18 mouse cellular contexts compared by ENCODE assay signal in the genomic region with DNA sequence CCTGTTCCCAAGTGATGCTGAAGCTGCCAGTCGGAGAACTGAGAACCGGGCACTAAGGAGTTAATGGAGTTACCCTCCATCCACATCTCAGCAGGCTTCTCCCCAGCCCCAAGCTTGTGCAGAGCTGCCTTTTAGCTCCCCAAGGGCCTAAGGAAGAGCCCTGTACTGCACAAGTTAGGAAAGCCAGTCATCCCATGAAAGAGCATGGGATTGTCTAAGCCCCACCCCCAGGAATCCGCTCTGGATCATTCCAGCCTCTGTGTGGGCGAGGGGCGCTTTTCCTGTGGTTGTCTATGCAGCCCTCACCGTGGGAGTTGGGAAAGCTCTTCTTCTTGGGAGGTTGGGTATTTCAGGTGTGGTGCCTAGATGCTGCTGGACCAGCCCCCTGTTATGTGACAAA. TPM values are rescaled to one million over a fixed set of nuclear protein-coding genes. Genes with fewer than 3 reads are reported as not detected.
DNase-seq lines count a peak whose midpoint lies in the region; ATAC-seq and TF ChIP-seq lines count a peak whose summit lies in the region.
"Had no signal": no experiment of that assay in that cellular context is flagged by ENCODE, and none has a peak within 500 bp of the region (broad histone marks: within the 10 kb centered on the region; RNA-seq: fewer than 3 reads in every experiment).

No protein-coding gene starts in this region.

- H3K4me1 ChIP-seq in hindbrain, embryonic 10.5 days (replicated peaks), result peaks cover 9% of the 10 kb centered on the region
- no peaks in the 10 kb centered on the region for H3K4me1 ChIP-seq in hindbrain, postnatal 0 days (ENCODE audit: insufficient read depth, low read length)
- 0 out of 2 replicates have a peak, but pooled peaks cover 8% of the 10 kb centered on the region for H3K4me1 ChIP-seq in midbrain, embryonic 12.5 days
- H3K4me1 ChIP-seq in midbrain, postnatal 0 days (ENCODE audit: insufficient read depth, low read length), result no peaks in the 10 kb centered on the region
- H3K4me1 ChIP-seq: intestine, embryonic 15.5 days had no signal

- no peak for ATAC-seq in hindbrain, postnatal 0 days
- peak; percentile 49; the same call in 1 of the 2 replicates for ATAC-seq in midbrain, embryonic 12.5 days (ENCODE audit: low FRiP score, low read depth)
- no peak for ATAC-seq in midbrain, postnatal 0 days (ENCODE audit: low FRiP score)
- ATAC-seq: activated CD4-positive, CD25-positive, alpha-beta regulatory T cell, adult 4 months; intestine, embryonic 15.5 days had no signal

- H3K27ac ChIP-seq in hindbrain, embryonic 10.5 days, result no peak overlapping the region
- no peak overlapping the region for H3K27ac ChIP-seq in hindbrain, postnatal 0 days
- no peak overlapping the region for H3K27ac ChIP-seq in midbrain, embryonic 12.5 days (replicated peaks)
- no peak overlapping the region for H3K27ac ChIP-seq in midbrain, postnatal 0 days (ENCODE audit: low read depth, low read length)
- H3K27ac ChIP-seq: embryonic facial prominence, embryonic 15.5 days; heart, adult 2 months; intestine, embryonic 15.5 days; liver, embryonic 14.5 days had no signal

- WGBS in hindbrain, embryonic 10.5 days, result 21% methylated on average over 6 of the region's 6 CpGs
- 35% methylated on average over 6 of the region's 6 CpGs for WGBS in hindbrain, postnatal 0 days
- 12% methylated on average over 6 of the region's 6 CpGs for WGBS in midbrain, embryonic 12.5 days
- 17% methylated on average over 6 of the region's 6 CpGs for WGBS in midbrain, postnatal 0 days

- no peak for TF ChIP-seq CTCF in hindbrain, postnatal 0 days (IDR thresholded peaks at IDR 0.05; ENCODE audit: low read depth)
- no peak for TF ChIP-seq CTCF in midbrain, postnatal 0 days (IDR thresholded peaks at IDR 0.05)
- TF ChIP-seq CTCF in brain, embryonic 14.5 days (IDR thresholded peaks at IDR 0.05; ENCODE audit: borderline replicate concordance, extremely low read depth, insufficient read depth, insufficient read length), result no peak

- no peaks in the 10 kb centered on the region for H3K9me3 ChIP-seq in hindbrain, embryonic 10.5 days
- no peaks in the 10 kb centered on the region for H3K9me3 ChIP-seq in hindbrain, postnatal 0 days (ENCODE audit: low read length)
- H3K9me3 ChIP-seq in midbrain, embryonic 12.5 days, result no peaks in the 10 kb centered on the region
- H3K9me3 ChIP-seq in midbrain, postnatal 0 days (ENCODE audit: low read length), result no peaks in the 10 kb centered on the region
- H3K9me3 ChIP-seq: embryonic facial prominence, embryonic 15.5 days; intestine, embryonic 15.5 days had no signal

- peaks cover 8% of the 10 kb centered on the region for H3K27me3 ChIP-seq in hindbrain, embryonic 10.5 days (ENCODE audit: insufficient read depth, poor library complexity, severe bottlenecking)
- H3K27me3 ChIP-seq in hindbrain, postnatal 0 days (ENCODE audit: insufficient read depth, low read length), result no peaks in the 10 kb centered on the region
- H3K27me3 ChIP-seq in midbrain, embryonic 12.5 days, result no peaks in the 10 kb centered on the region
- no peaks in the 10 kb centered on the region for H3K27me3 ChIP-seq in midbrain, postnatal 0 days (ENCODE audit: insufficient read depth, low read length)
- H3K27me3 ChIP-seq: embryonic facial prominence, embryonic 15.5 days; intestine, embryonic 15.5 days had no signal

- TF ChIP-seq POLR2A in brain, embryonic 14.5 days (IDR thresholded peaks at IDR 0.05; ENCODE audit: borderline replicate concordance, extremely low read depth, insufficient read depth, insufficient read length, poor library complexity, severe bottlenecking), result no peak

- H3K36me3 ChIP-seq in hindbrain, embryonic 10.5 days, result no peaks in the 10 kb centered on the region
- H3K36me3 ChIP-seq in hindbrain, postnatal 0 days (ENCODE audit: insufficient read depth, low read length), result no peaks in the 10 kb centered on the region
- H3K36me3 ChIP-seq in midbrain, embryonic 12.5 days, result no peaks in the 10 kb centered on the region
- H3K36me3 ChIP-seq in midbrain, postnatal 0 days (ENCODE audit: insufficient read depth, low read length), result no peaks in the 10 kb centered on the region
- H3K36me3 ChIP-seq: embryonic facial prominence, embryonic 15.5 days; intestine, embryonic 15.5 days had no signal

- H3K4me2 ChIP-seq in hindbrain, postnatal 0 days (ENCODE audit: low read depth, low read length), result no peak overlapping the region
- H3K4me2 ChIP-seq in midbrain, embryonic 12.5 days (replicated peaks), result no peak overlapping the region
- no peak overlapping the region for H3K4me2 ChIP-seq in midbrain, postnatal 0 days (ENCODE audit: low read depth, low read length, poor library complexity, severe bottlenecking)
- H3K4me2 ChIP-seq: embryonic facial prominence, embryonic 15.5 days; intestine, embryonic 15.5 days; midbrain, embryonic 11.5 days had no signal

- peak; percentile 8 for DNase-seq in hindbrain, embryonic 10.5 days (ENCODE audit: low spot score)
- DNase-seq in hindbrain, postnatal 0 days (ENCODE audit: low spot score), result no peak
- no peak for DNase-seq in midbrain, postnatal 0 days (ENCODE audit: low spot score)
- DNase-seq in brain, embryonic 14.5 days (ENCODE audit: low read depth), result peak; percentile 12
- peak; percentile 26 for DNase-seq in retina, postnatal 1 day
- no peak for DNase-seq in right cerebral cortex, postnatal 4 days
- DNase-seq: adrenal gland, postnatal 25 days; cerebellum, postnatal 10 days; gastrocnemius, postnatal 10 days; heart, adult 2 months; kidney, postnatal 25 days; lung, postnatal 14 days had no signal

- H3K4me3 ChIP-seq in hindbrain, embryonic 10.5 days, result no peak overlapping the region
- H3K4me3 ChIP-seq in hindbrain, postnatal 0 days (ENCODE audit: low read length), result no peak overlapping the region
- no peak overlapping the region for H3K4me3 ChIP-seq in midbrain, embryonic 12.5 days
- no peak overlapping the region for H3K4me3 ChIP-seq in midbrain, postnatal 0 days (ENCODE audit: low read depth, low read length)
- H3K4me3 ChIP-seq: embryonic facial prominence, embryonic 15.5 days; heart, adult 2 months; intestine, embryonic 15.5 days had no signal

- no peak overlapping the region for H3K9ac ChIP-seq in hindbrain, postnatal 0 days (replicated peaks; ENCODE audit: low read length)
- H3K9ac ChIP-seq in midbrain, embryonic 12.5 days (replicated peaks), result no peak overlapping the region
- H3K9ac ChIP-seq in midbrain, postnatal 0 days (replicated peaks; ENCODE audit: low read length, poor library complexity, severe bottlenecking), result no peak overlapping the region
- H3K9ac ChIP-seq: embryonic facial prominence, embryonic 15.5 days; intestine, embryonic 15.5 days; liver, embryonic 14.5 days had no signal

RNA-seq across cellular contexts. Expression of a gene that starts 34.8 kb away (rescaled TPM):
- 28.4 and 29.2 TPM in 2 replicates for polyA plus RNA-seq in hindbrain, embryonic 10.5 days (2016; fragmentation: Nextera tagmentation; extraction: Ambion mirVana)
- total RNA-seq in hindbrain, postnatal 0 days (2014; rRNA removed), result 3.1 and 3.2 TPM in 2 replicates
- polyA plus RNA-seq in hindbrain, postnatal 0 days (2015; fragmentation: Nextera tagmentation; extraction: Ambion mirVana), result 9.7 and 10.3 TPM in 2 replicates
- polyA plus RNA-seq in midbrain, embryonic 12.5 days (2016; fragmentation: Nextera tagmentation; extraction: Ambion mirVana), result 20.2 and 25.0 TPM in 2 replicates
- 1.6 and 4.1 TPM in 2 replicates for total RNA-seq in midbrain, postnatal 0 days (2014; rRNA removed)
- polyA plus RNA-seq in midbrain, postnatal 0 days (2015; fragmentation: Nextera tagmentation; extraction: Ambion mirVana), result 7.2 and 7.6 TPM in 2 replicates
- 15.2 and 19.5 TPM in 2 replicates for polyA plus RNA-seq in brain, embryonic 14.5 days (2012; rRNA removed)

Comparison
In these comparisons a context has a peak if more than half of its experiments do, and no peak if none do; other contexts are left out.
1. DNase-seq: peak in hindbrain, embryonic 10.5 days (single experiment), brain, embryonic 14.5 days (single experiment) and retina, postnatal 1 day (single experiment); none in hindbrain, postnatal 0 days (single experiment), midbrain, postnatal 0 days (single experiment) and right cerebral cortex, postnatal 4 days (single experiment).